Mouse (Mus musculus): Measurements from ENCODE around the gene Gpr176. TPM values are rescaled to one million over a fixed set of nuclear protein-coding genes. Genes with fewer than 3 reads are reported as not detected.

Gene Gpr176
- polyA plus RNA-seq, 1 experiment from 2014 or later, result 0.66 TPM

- Histone ChIP-seq H3K27me3 (replicated peaks) (no peaks in the 10 kb centered on the region), H3K27ac (no peak overlapping the region), H3K36me3 (no peaks in the 10 kb centered on the region), H3K4me2 (no peak overlapping the region), H3K9ac (no peak overlapping the region), H3K9me3 (replicated peaks) (no peaks in the 10 kb centered on the region), H3K4me1 (no peaks in the 10 kb centered on the region), H3K4me3 (no peak overlapping the region)
- WGBS (ENCODE audit: insufficient replicate concordance), result 68% methylated on average over 12 of the region's 12 CpGs
- ATAC-seq, result no peak
Measured at GRCm38 (mm10) chr2:118315656-118316402, 57.4 kb downstream of the Gpr176 start.

- Histone ChIP-seq H3K9ac (no peak overlapping the region), H3K27ac (peak overlapping the region; percentile 65; the same call in 1 of the 2 replicates), H3K4me3 (no peak overlapping the region), H3K9me3 (replicated peaks) (no peaks in the 10 kb centered on the region), H3K36me3 (no peaks in the 10 kb centered on the region), H3K4me1 (0 out of 2 replicates have a peak, but pooled peaks cover 4% of the 10 kb centered on the region), H3K27me3 (replicated peaks) (no peaks in the 10 kb centered on the region), H3K4me2 (no peak overlapping the region)
- WGBS (ENCODE audit: insufficient replicate concordance), result 45% methylated on average over 8 of the region's 8 CpGs
- peak; percentile 53; the same call in 1 of the 2 replicates for ATAC-seq
Measured at GRCm38 (mm10) chr2:118307561-118307960, 65.7 kb downstream of the Gpr176 start.

DNA sequence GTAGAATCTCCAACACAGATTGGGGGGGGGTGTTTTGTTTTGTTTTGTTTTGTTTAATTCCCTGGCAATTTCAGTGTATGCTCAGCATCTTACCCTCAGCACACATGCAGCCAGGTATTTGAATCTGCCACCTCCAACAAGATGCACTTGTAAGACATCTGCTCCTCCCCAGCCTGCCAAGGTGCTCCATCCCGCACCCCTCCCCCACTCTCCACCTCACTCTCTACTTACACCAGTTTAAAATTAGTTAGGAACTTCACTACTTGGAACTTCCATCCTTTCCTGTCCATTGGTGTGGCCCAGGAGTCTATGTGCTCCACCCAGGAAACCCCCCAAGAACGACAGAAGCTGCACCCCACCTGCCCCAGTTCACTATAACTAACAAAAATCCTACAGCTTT lies 66.3 kb downstream of the Gpr176 start:
- Histone ChIP-seq H3K9me3 (replicated peaks) (no peaks in the 10 kb centered on the region), H3K27ac (peak overlapping the region; percentile 65), H3K4me1 (0 out of 2 replicates have a peak, but pooled peaks cover 4% of the 10 kb centered on the region), H3K27me3 (replicated peaks) (no peaks in the 10 kb centered on the region), H3K9ac (no peak overlapping the region), H3K4me3 (no peak overlapping the region), H3K4me2 (no peak overlapping the region), H3K36me3 (no peaks in the 10 kb centered on the region)
- no peak for ATAC-seq
- WGBS (ENCODE audit: insufficient replicate concordance), result 52% methylated on average over 2 of the region's 2 CpGs

DNA sequence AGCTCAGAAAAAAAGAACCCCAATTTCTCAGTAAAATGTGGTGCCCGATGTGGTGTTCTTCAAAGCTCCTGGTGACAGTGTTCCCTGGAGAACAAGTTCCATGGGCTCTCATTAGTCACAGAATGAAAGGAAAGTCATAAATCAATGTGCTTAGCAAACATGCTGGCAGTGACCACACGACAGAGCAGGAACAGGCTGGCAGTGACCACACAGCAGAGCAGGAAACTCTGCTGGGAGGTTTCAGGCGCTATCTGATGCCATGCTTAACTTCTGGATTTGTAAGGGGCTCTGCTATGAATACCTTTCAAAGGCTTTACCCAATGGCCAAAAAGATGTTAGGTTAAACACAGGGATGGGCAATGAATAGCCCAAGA lies 66.7 kb downstream of the Gpr176 start:
- no peak for ATAC-seq
- Histone ChIP-seq H3K9ac (no peak overlapping the region), H3K4me3 (no peak overlapping the region), H3K4me1 (0 out of 2 replicates have a peak, but pooled peaks cover 4% of the 10 kb centered on the region), H3K4me2 (no peak overlapping the region), H3K27me3 (replicated peaks) (no peaks in the 10 kb centered on the region), H3K9me3 (replicated peaks) (no peaks in the 10 kb centered on the region), H3K27ac (peak overlapping the region; percentile 65), H3K36me3 (no peaks in the 10 kb centered on the region)
- 22% methylated on average over 3 of the region's 3 CpGs for WGBS (ENCODE audit: insufficient replicate concordance)

- no peaks in the 10 kb centered on the region for H3K36me3 ChIP-seq
- H3K4me3 ChIP-seq, result no peak overlapping the region
- H3K9ac ChIP-seq, result no peak overlapping the region
- no peaks in the 10 kb centered on the region for H3K9me3 ChIP-seq (replicated peaks)
- no peaks in the 10 kb centered on the region for H3K27me3 ChIP-seq (replicated peaks)
- H3K4me2 ChIP-seq, result no peak overlapping the region
- WGBS (ENCODE audit: insufficient replicate concordance), result 48% methylated on average over 7 of the region's 7 CpGs
- ATAC-seq, result peak; percentile 58
- H3K27ac ChIP-seq, result peak overlapping the region; percentile 65; the same call in 1 of the 2 replicates
- H3K4me1 ChIP-seq, result 0 out of 2 replicates have a peak, but pooled peaks cover 4% of the 10 kb centered on the region
Measured at GRCm38 (mm10) chr2:118305827-118306521, 67.2 kb downstream of the Gpr176 start.

- 70% methylated on average over 4 of the region's 4 CpGs for WGBS (ENCODE audit: insufficient replicate concordance)
- no peak overlapping the region for H3K9ac ChIP-seq
- no peaks in the 10 kb centered on the region for H3K9me3 ChIP-seq (replicated peaks)
- H3K4me2 ChIP-seq, result no peak overlapping the region
- no peak overlapping the region for H3K4me3 ChIP-seq
- no peaks in the 10 kb centered on the region for H3K36me3 ChIP-seq
- no peak for ATAC-seq
- no peaks in the 10 kb centered on the region for H3K27me3 ChIP-seq (replicated peaks)
- H3K27ac ChIP-seq, result no peak overlapping the region
- 0 out of 2 replicates have a peak, but pooled peaks cover 4% of the 10 kb centered on the region for H3K4me1 ChIP-seq
Measured at GRCm38 (mm10) chr2:118303456-118303855, 69.8 kb downstream of the Gpr176 start.

DNA sequence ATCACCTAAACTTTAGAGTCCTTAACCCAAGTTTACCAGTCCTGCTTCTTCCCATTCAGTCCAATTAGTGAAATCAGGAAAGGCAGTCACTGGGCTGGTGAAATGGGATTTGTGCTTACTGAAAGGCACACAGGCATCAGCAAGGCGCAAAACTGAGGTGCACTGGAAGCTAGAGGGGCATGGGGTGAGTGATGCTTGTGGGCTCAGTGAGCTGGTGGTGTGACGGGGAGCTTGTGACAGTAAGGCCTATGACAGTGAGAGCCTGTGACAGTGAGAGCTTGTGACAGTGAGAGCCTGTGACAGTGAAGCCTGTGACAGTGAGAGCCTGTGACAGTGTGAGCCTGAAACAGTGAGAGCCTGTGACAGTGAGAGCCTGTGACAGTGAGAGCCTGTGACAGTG lies 71.6 kb downstream of the Gpr176 start:
- no peak overlapping the region for H3K4me3 ChIP-seq
- no peak for ATAC-seq
- no peaks in the 10 kb centered on the region for H3K4me1 ChIP-seq
- no peak overlapping the region for H3K27ac ChIP-seq
- H3K9ac ChIP-seq, result no peak overlapping the region
- H3K27me3 ChIP-seq (replicated peaks), result no peaks in the 10 kb centered on the region
- H3K4me2 ChIP-seq, result no peak overlapping the region
- H3K36me3 ChIP-seq, result no peaks in the 10 kb centered on the region
- H3K9me3 ChIP-seq (replicated peaks), result no peaks in the 10 kb centered on the region
- 70% methylated on average over 2 of the region's 2 CpGs for WGBS (ENCODE audit: insufficient replicate concordance)

DNA sequence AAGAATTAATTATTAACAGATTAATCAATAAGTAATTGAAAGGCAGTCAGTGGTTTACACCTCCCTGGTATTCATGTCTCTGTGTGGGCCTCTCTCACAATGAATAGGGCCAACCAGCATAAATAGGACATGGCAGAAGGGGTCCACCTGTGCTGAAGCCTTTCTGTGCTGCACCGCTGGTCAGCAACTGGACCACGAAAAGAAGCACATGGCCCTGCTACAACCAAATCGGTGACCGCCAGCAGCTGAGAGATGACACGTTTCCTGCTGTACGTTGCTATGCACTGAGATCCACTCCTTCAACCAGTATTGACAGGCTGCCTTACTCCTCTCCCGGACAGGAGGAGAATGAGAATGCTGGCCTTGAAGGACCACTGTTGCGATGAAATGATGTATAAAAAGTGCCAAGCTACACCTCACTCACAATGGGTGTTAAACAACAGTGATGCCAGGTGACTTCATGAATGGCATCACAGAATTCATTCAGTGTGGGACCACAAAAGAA lies 72.1 kb downstream of the Gpr176 start:
- no peak for ATAC-seq
- no peaks in the 10 kb centered on the region for H3K27me3 ChIP-seq (replicated peaks)
- no peaks in the 10 kb centered on the region for H3K36me3 ChIP-seq
- WGBS (ENCODE audit: insufficient replicate concordance), result 68% methylated on average over 8 of the region's 8 CpGs
- no peak overlapping the region for H3K4me3 ChIP-seq
- H3K4me1 ChIP-seq, result no peaks in the 10 kb centered on the region
- H3K4me2 ChIP-seq, result no peak overlapping the region
- no peak overlapping the region for H3K27ac ChIP-seq
- H3K9ac ChIP-seq, result no peak overlapping the region
- H3K9me3 ChIP-seq (replicated peaks), result no peaks in the 10 kb centered on the region

GRCm38 (mm10) chr2:118299981-118300380 lies 73.2 kb downstream of the Gpr176 start:
- Histone ChIP-seq H3K27me3 (replicated peaks) (no peaks in the 10 kb centered on the region), H3K4me2 (no peak overlapping the region), H3K9me3 (replicated peaks) (no peaks in the 10 kb centered on the region), H3K4me3 (no peak overlapping the region), H3K36me3 (no peaks in the 10 kb centered on the region), H3K9ac (no peak overlapping the region), H3K27ac (no peak overlapping the region), H3K4me1 (no peaks in the 10 kb centered on the region)
- 76% methylated on average over 2 of the region's 2 CpGs for WGBS (ENCODE audit: insufficient replicate concordance)
- no peak for ATAC-seq

DNA sequence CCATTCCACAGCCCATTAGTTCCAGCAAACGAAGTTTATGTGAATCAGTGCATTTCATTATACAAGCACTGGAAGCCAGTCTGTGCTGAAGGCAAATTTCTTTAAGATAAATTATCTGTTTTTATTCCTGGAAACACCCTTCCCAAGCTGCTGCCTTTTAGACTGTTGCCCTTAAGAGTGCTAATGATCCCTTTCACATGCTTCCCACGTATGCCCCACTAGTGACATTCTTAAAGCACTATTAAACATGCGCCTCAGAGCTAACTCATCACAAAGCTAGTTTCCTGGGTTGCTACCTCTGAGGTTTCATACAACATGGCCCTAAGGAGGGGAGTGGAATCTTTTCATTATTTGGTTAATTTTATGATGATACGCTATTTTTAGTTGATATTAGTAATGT lies 74.6 kb downstream of the Gpr176 start:
- H3K9me3 ChIP-seq (replicated peaks), result no peaks in the 10 kb centered on the region
- H3K9ac ChIP-seq, result no peak overlapping the region
- H3K4me3 ChIP-seq, result no peak overlapping the region
- no peak overlapping the region for H3K27ac ChIP-seq
- H3K4me2 ChIP-seq, result no peak overlapping the region
- H3K36me3 ChIP-seq, result no peaks in the 10 kb centered on the region
- no peaks in the 10 kb centered on the region for H3K4me1 ChIP-seq
- WGBS (ENCODE audit: insufficient replicate concordance), result 66% methylated on average over 4 of the region's 4 CpGs
- ATAC-seq, result no peak
- H3K27me3 ChIP-seq (replicated peaks), result no peaks in the 10 kb centered on the region

DNA sequence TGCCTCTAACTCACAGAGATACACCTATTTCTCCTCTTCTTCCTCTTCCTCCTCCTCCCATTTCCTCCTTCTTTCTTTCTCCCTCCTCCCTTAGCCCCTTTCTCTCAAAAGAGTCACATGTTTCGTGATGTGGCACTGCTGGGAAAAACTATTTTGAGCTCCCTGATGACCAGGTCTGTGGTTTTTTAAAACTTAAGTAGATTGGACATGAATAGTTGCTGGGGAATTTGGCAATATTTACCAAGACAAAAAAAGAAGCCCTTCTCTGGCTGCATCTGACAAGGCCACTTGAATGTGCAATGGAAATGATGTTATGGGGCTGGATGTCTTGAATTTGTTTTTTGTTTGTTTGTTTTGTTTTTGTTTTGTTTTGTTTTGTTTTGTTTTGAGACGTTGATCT lies 75.3 kb downstream of the Gpr176 start:
- H3K9me3 ChIP-seq (replicated peaks), result no peaks in the 10 kb centered on the region

DNA sequence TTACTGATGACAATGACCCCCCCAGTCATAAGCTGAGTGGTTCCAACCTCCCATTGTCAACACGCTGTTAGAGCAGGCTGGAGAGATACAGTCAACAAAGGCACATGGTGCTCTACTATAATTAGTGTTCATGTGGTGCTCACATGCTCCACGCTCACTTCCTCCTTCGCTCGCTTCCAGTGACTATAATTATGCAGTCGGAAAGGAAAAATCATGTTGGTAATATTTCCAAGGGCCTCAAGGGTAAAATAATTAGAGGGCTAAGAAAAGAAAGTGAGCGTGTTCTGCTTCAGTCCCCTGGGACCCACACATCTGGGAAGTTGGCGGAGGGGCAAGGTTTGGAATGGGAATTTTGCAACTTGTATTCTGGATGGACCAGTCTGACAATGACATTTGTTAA lies 77.7 kb downstream of the Gpr176 start:
- WGBS (ENCODE audit: insufficient replicate concordance), result 68% methylated on average over 7 of the region's 7 CpGs
- no peak for ATAC-seq
- Histone ChIP-seq H3K9me3 (replicated peaks) (0 out of 2 replicates have a peak, but pooled peaks cover 3% of the 10 kb centered on the region), H3K27me3 (replicated peaks) (no peaks in the 10 kb centered on the region), H3K9ac (no peak overlapping the region), H3K4me2 (no peak overlapping the region), H3K27ac (no peak overlapping the region), H3K36me3 (no peaks in the 10 kb centered on the region), H3K4me1 (no peaks in the 10 kb centered on the region), H3K4me3 (no peak overlapping the region)

More for the DNA sequence above, 75.3 kb downstream of the Gpr176 start:
- Histone ChIP-seq H3K27ac (no peak overlapping the region), H3K9ac (no peak overlapping the region), H3K36me3 (no peaks in the 10 kb centered on the region), H3K4me3 (no peak overlapping the region), H3K27me3 (replicated peaks) (no peaks in the 10 kb centered on the region), H3K4me2 (no peak overlapping the region), H3K4me1 (no peaks in the 10 kb centered on the region)
- no peak for ATAC-seq
- 47% methylated on average over 2 of the region's 2 CpGs for WGBS (ENCODE audit: insufficient replicate concordance)

All from liver, embryonic 12.5 days (tissue).